Mouse (Mus musculus) brain, embryonic 14.5 days (tissue): Measurements from ENCODE around the gene Ywhab.

Experiments used
- CTCF ChIP-seq: fragments of 200-500 bp; IDR thresholded peaks from 2 replicates; pipeline ENCODE4 v1.5.1; 2012; ENCODE audit warnings: inconsistent platforms, mild to moderate bottlenecking, moderate library complexity, borderline replicate concordance; ENCODE audit not compliant: insufficient read depth, insufficient read length; ENCODE audit errors: extremely low read depth
- POLR2A ChIP-seq: fragments of 200-500 bp; IDR thresholded peaks from 2 replicates; pipeline ENCODE4 v1.6.1; 2012; ENCODE audit warnings: mild to moderate bottlenecking, inconsistent platforms, borderline replicate concordance; ENCODE audit not compliant: poor library complexity, insufficient read depth, insufficient read length, severe bottlenecking; ENCODE audit errors: extremely low read depth

- no peak for TF ChIP-seq CTCF
- TF ChIP-seq POLR2A: no peak
Observed at GRCm38 (mm10) chr2:163992871-163993270, 1.9 kb upstream of the Ywhab start.
